Mouse (Mus musculus) stomach, postnatal 0 days (tissue): ENCODE measurements around the gene Il17c. TPM values are rescaled to one million over a fixed set of nuclear protein-coding genes. Genes with fewer than 3 reads are reported as not detected.
A peak's percentile ranks its signal among the peaks of the same experiment; 100 is the strongest.

Experiments
- ATAC-seq: fragments of 200-750 bp; cut with Nextera tagmentation; 2 replicates; pipeline ENCODE4 v1.8.0; 2017; ENCODE audit not compliant: low FRiP score, low TSS enrichment
- DNase-seq: peaks from one replicate; pipeline ENCODE4 v3.0.0-alpha.2; 2016; ENCODE audit warnings: low spot score
- H3K27ac ChIP-seq: fragments of 300-500 bp; sonication (generic); replicated peaks from 2 replicates; pipeline ENCODE4 v1.5.1; 2014; ENCODE audit warnings: mild to moderate bottlenecking, control low read depth
- H3K27me3 ChIP-seq: fragments of 300-500 bp; sonication (generic); 2 replicates; pipeline ENCODE4 v1.6.1; 2014; ENCODE audit warnings: low read length; ENCODE audit not compliant: control insufficient read depth, insufficient read depth
- H3K36me3 ChIP-seq: fragments of 300-500 bp; sonication (generic); 2 replicates; pipeline ENCODE4 v1.6.1; 2014; ENCODE audit warnings: low read length, mixed read lengths; ENCODE audit not compliant: control insufficient read depth, insufficient read depth
- H3K4me1 ChIP-seq: fragments of 300-500 bp; sonication (generic); replicated peaks from 2 replicates; pipeline ENCODE4 v1.6.1; 2014; ENCODE audit warnings: antibody characterized with exemption; ENCODE audit not compliant: control insufficient read depth, insufficient read depth
- H3K4me2 ChIP-seq: fragments of 300-500 bp; sonication (generic); replicated peaks from 2 replicates; pipeline ENCODE4 v1.6.1; 2014; ENCODE audit warnings: low read depth, mild to moderate bottlenecking, control low read depth, moderate library complexity
- H3K4me3 ChIP-seq: fragments of 300-500 bp; sonication (generic); 2 replicates; pipeline ENCODE4 v1.5.1; 2014; ENCODE audit warnings: low read depth, low read length, control low read depth
- H3K9ac ChIP-seq: fragments of 300-500 bp; sonication (generic); 2 replicates; pipeline ENCODE4 v1.6.1; 2014; ENCODE audit warnings: mild to moderate bottlenecking, low read length, control low read depth, mixed read lengths
- H3K9me3 ChIP-seq: fragments of 300-500 bp; sonication (generic); 2 replicates; pipeline ENCODE4 v1.6.1; 2016; ENCODE audit warnings: low read length; ENCODE audit not compliant: control insufficient read depth
- CTCF ChIP-seq: IDR thresholded peaks from 2 replicates; pipeline ENCODE4 v1.5.1; 2016; ENCODE audit warnings: antibody characterized with exemption, low read depth, mild to moderate bottlenecking, moderate library complexity
- EP300 ChIP-seq: optimal IDR thresholded peaks from 2 replicates; pipeline ENCODE3; 2016; ENCODE audit warnings: antibody characterized with exemption
- WGBS: fragments of 180-500 bp; shearing (Covaris S2); extraction: QIAGEN DNeasy Blood & Tissue Kit; methylation state at CpG from one replicate; pipeline ENCODE4 v1.1.7; 2014; 5-methylcytosine and 5-hydroxymethylcytosine counted together
- polyA plus RNA-seq: library from polyadenylated mRNA; unstranded; fragments of >200 nt; fragmentation: Nextera tagmentation; extraction: Ambion mirVana; gene quantifications from 2 replicates; pipeline ENCODE4 v1.2.1, GENCODE M21; 2015

Gene Il17c
- polyA plus RNA-seq, 1 experiment from 2014 or later: 0.32 TPM

DNA sequence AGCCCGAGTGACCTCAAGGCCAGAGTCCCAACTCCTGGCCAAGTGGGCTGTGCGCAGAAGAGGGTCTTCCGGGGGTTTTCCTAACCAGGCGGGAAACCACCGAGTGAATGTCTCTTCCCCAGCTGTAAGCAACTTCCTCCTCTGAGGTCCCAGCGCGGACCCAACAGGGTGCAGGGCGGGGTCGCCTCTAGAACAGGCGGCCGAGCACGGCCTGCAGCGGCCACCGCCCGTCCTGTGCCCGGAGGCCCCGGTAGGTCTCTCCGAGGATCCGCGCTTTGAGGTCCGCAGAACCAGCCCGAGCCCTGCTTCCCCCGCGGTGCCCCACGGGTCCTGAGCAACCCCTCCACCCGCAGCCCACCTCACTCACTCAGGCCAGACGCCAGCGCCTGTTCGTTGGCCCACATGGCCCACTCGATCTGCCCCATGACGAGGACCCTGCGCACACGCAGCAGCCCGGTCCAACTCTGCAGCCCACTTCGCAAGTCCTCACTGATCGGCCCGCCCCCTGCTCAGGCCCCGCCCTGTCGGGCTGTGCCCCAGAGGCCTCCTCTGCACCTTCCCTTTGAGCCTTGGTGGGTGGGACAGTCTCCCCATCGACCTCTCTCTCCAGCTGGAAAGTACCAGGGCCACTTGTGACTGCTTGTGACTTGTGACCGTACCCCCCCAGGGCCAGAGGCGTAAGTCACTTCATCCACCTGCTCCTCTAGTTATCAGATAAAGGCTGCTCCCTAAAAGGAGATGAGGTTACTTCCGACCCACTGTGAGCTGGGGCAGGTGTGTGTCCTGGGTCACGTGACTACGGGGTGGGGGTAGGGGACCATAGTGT lies 10.8 kb downstream of the Il17c start, which contains the start of gene Cyba:
Gene Cyba, minus strand, starts transcription at position 488 of the 826 bp plus-strand sequence.
- no peak for TF ChIP-seq EP300
- TF ChIP-seq CTCF: no peak
- no peaks in the 10 kb centered on the region for H3K27me3 ChIP-seq
- H3K4me2 ChIP-seq: peak within 1 kb of the TSS; percentile 71
- H3K36me3 ChIP-seq: peaks cover 12% of the 10 kb centered on the region; the same call in 1 of the 2 replicates
- peak within 1 kb of the TSS; percentile 84 for H3K27ac ChIP-seq
- no peaks in the 10 kb centered on the region for H3K9me3 ChIP-seq
- no peaks in the 10 kb centered on the region for H3K4me1 ChIP-seq
- H3K4me3 ChIP-seq: peak within 1 kb of the TSS; percentile 48
- ATAC-seq: peak; percentile 81
- peak; percentile 82 for DNase-seq
- peak within 1 kb of the TSS; percentile 66 for H3K9ac ChIP-seq
- WGBS: 2% methylated on average over 45 of the region's 45 CpGs

DNA sequence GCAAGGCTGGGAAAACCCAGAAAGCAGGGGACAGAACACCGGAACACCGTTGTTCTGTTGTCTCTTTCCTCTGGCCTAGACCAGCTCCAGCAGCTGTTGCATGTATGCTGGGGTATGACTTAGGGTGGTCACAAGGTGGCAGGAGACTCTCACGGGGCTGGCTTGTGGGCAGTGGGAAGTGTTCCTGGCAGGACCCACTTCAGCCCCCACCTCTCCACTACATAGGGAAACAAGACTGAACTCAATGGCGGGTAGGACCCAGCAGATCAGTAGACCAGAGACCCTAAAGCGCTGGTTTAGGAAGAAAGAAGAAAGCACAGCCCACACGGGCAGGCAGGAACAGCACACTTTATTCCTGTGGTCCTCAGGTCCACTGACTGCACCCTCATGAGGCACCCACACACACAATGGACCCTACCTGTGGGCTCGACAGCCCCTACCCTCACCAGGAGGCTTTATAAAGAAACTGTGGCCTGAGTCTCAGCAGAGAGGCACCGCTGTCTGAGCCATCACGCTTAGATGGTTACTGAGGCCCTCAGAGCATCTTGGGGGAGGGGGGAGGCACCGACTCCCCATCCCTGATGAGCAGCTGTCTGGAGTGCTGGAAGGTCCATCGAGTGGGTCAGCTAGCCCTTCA lies 11.6 kb downstream of the Il17c start:
- DNase-seq (no peak), ATAC-seq (no peak; the same call in 1 of the 2 replicates)
- peaks cover 12% of the 10 kb centered on the region; the same call in 1 of the 2 replicates for H3K36me3 ChIP-seq
- H3K4me3 ChIP-seq: no peak overlapping the region
- H3K4me2 ChIP-seq: no peak overlapping the region
- no peaks in the 10 kb centered on the region for H3K27me3 ChIP-seq
- H3K9ac ChIP-seq: no peak overlapping the region
- H3K9me3 ChIP-seq: no peaks in the 10 kb centered on the region
- whole genome bisulfite sequencing: 59% methylated on average over 11 of the region's 11 CpGs
- no peaks in the 10 kb centered on the region for H3K4me1 ChIP-seq
- H3K27ac ChIP-seq: no peak overlapping the region
- TF ChIP-seq EP300 (no peak), CTCF (peak; percentile 57)

GRCm38 (mm10) chr8:122435375-122435774 lies 13.6 kb downstream of the Il17c start:
- H3K4me3 ChIP-seq: no peak overlapping the region
- DNase-seq (no peak), ATAC-seq (no peak)
- peaks cover 12% of the 10 kb centered on the region; the same call in 1 of the 2 replicates for H3K36me3 ChIP-seq
- no peaks in the 10 kb centered on the region for H3K9me3 ChIP-seq
- H3K4me2 ChIP-seq: no peak overlapping the region
- no peaks in the 10 kb centered on the region for H3K27me3 ChIP-seq
- TF ChIP-seq CTCF (peak; percentile 57), EP300 (no peak)
- no peak overlapping the region for H3K9ac ChIP-seq
- H3K4me1 ChIP-seq: no peaks in the 10 kb centered on the region
- no peak overlapping the region for H3K27ac ChIP-seq
- 91% methylated on average over 6 of the region's 6 CpGs for WGBS

DNA sequence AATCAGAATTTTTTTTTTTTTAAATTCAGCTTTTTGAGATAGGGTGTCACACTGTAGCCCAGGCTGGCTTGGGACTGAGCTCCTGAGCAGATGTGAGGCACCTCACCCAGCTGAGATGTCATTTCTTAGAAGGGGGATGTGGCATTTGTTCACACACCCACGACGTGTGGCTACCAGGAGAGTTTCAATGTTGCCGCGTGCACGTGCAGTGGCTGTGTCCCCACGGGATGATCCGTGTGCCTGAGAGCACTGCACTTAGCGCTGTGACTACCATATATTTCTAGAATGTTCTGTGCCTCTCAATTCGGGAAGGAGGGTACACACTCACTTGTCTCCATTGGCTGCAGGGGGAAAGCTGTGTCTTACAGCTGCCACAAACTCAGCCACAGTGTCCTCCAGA lies 14.3 kb downstream of the Il17c start:
- no peaks in the 10 kb centered on the region for H3K4me1 ChIP-seq
- H3K4me3 ChIP-seq: no peak overlapping the region
- no peak overlapping the region for H3K4me2 ChIP-seq
- ATAC-seq (no peak), DNase-seq (no peak)
- no peak for TF ChIP-seq EP300
- TF ChIP-seq CTCF: no peak
- no peak overlapping the region for H3K27ac ChIP-seq
- no peaks in the 10 kb centered on the region for H3K27me3 ChIP-seq
- no peak overlapping the region for H3K9ac ChIP-seq
- WGBS: 93% methylated on average over 9 of the region's 9 CpGs
- H3K9me3 ChIP-seq: no peaks in the 10 kb centered on the region
- peaks cover 12% of the 10 kb centered on the region; the same call in 1 of the 2 replicates for H3K36me3 ChIP-seq

- Histone ChIP-seq H3K36me3 (peaks cover 12% of the 10 kb centered on the region; the same call in 1 of the 2 replicates), H3K27me3 (no peaks in the 10 kb centered on the region), H3K9me3 (no peaks in the 10 kb centered on the region), H3K27ac (no peak overlapping the region), H3K4me3 (no peak overlapping the region), H3K4me2 (no peak overlapping the region), H3K4me1 (no peaks in the 10 kb centered on the region), H3K9ac (no peak overlapping the region)
- DNase-seq (no peak), ATAC-seq (no peak)
- TF ChIP-seq EP300 (no peak), CTCF (no peak)
- 87% methylated on average over 20 of the region's 20 CpGs for WGBS
Observed at GRCm38 (mm10) chr8:122436586-122437125, 14.8 kb downstream of the Il17c start.
